Mouse (Mus musculus) heart, postnatal 10 days (tissue): ENCODE data around the gene Dazap1. TPM values are rescaled to one million over a fixed set of nuclear protein-coding genes. Genes with fewer than 3 reads are reported as not detected.

Experiments used
- DNase-seq, 2 experiments: peaks; one replicate each; pipeline ENCODE4 v3.0.0; 2021
- intact Hi-C: fragments of 180-260 bp; cut with DNase I; formaldehyde crosslinking; loops from one replicate; pipeline ENCODE4 v1.15.1; 2025
- total RNA-seq, 2 experiments: library from RNA; stranded (reverse); gene quantifications; 2 replicates each; pipeline ENCODE4 v1.2.3; 2021

The Dazap1 gene
- total RNA-seq, 2 experiments from 2014 or later, result 86.4 to 95.4 TPM

- intact Hi-C loops, result no loop called here
- no peak for DNase-seq
Measured at GRCm38 (mm10) chr10:80270099-80270498, 8.8 kb downstream of the Dazap1 start.

DNA sequence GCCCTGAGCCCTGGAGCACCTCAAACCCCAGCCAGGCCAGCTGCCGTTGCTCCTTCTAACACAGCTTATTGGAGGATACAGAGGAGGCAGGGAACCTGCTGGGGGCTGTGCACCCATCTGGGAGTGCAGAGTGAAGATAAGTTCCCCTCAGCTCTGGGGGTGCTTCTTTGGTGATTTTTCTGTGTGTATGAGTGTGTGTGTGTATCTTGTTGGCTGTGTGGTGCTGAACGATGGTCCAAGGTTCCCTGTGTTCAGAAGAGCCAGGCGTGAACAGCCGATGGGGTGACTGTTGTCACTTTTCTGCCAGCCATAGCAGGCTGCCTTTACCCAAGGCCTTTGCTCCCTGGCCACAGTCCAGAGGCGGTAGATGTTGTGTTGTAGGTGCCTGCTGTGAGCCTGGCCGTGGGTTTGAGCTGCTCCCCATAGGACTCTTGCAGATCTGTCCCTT lies 9.5 kb downstream of the Dazap1 start:
- no peak for DNase-seq
- intact Hi-C loops, result no loop called here

DNA sequence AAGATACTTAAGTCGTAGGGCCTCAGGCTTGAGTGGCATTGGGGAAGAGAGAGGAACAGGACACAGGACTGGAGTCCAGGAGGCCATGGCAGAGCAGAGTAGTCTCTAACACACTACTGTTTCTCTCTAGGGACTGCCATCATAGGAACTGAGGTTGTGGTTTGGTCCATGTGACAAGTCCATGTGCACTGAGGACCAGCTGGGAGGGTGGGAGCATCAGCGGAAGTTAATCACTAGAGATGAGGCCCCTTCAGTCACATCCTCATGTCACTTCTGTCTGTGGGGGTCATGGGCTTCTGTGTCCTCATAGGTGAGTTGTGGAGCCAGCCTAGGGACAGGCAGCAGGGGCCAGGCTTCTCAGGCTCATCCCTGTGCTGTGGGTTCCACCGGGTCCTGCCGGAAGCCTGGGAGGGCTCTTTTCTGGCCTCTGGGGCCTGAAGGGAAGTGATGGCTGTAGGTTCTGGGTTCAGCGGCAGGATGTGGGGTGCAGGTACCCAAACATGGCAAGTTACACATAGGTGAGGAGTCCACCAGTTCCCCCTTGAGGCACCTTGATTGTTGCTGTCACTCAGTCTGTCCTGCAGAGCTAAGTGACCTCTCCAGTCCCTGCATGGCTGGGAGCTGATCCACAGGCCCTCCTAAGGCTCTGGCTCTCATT lies 10.0 kb downstream of the Dazap1 start:
- no peak for DNase-seq
- intact Hi-C loops, result no loop called here

DNA sequence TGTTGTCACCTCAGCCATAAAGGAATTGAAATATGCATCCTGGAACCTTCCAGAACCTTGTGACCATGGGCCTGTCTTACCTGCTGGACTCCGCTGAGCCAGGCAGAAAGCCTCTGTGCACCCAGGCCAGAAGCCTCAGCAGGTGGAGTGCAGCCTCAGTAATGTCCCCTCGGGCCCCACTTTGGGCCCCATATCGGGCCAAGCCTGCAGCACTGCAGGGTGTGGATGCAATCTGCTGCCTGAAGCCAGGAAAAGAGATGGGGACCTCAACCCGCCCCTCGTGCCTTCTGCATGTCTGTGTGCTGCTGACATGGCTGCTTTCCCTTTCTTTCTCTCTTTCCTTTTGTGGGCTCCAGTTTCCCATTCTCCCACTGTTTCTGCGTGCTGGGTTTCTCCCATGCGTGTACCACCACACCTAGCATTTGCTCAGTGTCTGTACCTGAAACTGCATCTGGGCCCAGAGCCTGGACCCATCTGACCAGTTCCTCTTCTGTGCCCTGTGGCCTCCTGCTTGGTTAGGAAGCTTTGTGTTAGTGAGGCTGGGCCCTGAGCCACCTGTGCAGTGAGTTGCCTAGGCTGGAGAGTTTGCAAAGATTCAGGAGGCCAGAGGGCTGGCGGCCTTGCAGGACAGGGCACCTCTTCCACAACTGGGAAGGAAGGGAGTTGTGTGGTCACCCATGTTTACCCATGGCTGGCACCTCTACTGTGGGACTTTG lies 10.7 kb downstream of the Dazap1 start:
- DNase-seq, result no peak
- intact Hi-C loops, result no loop called here

DNA sequence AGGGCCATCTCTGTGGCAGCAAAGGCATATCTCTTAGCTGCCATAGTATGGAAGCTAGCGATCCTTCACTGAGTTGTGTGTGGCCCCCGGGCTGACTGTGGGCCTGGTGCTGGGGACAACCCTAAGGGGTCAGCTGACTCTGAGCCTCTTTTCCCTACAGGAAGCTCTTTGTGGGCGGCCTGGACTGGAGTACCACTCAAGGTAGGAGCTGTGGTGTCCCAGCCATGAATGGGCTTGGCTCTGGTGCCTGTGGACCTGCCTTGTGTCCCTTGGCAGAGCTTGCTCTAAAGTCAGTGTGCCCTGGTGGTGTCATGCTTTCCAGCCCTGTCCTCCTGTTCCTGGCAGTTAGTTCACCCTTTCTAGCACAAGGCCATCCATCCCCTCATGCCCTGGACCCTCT lies 12.6 kb downstream of the Dazap1 start:
- DNase-seq, result no peak
- intact Hi-C loops, result no loop called here

GRCm38 (mm10) chr10:80276238-80276637 lies 15.0 kb downstream of the Dazap1 start:
- DNase-seq, result no peak
- intact Hi-C loops, result no loop called here

DNA sequence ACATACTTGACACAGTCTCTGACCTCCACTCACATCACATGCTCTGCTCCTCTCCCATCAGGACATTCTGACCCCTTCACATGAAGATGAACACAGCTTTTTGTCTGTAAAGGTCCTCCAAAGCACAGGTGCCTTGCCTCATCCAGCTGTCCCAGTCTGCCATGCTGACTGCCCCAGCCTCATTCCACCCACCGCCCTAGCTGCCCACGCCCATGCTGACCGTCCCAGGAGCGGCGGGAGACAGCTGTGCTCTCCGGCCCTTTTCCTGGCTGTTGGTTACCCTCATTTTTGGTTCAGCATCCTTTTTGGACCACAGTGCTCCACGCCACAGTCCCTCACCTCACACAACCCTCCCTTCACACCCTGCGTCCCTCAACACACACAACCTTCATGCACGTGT lies 17.1 kb downstream of the Dazap1 start:
- intact Hi-C loops, result no loop called here
- no peak for DNase-seq

- no peak for DNase-seq
- intact Hi-C loops, result no loop called here
Measured at GRCm38 (mm10) chr10:80279273-80279672, 18.0 kb downstream of the Dazap1 start.

DNA sequence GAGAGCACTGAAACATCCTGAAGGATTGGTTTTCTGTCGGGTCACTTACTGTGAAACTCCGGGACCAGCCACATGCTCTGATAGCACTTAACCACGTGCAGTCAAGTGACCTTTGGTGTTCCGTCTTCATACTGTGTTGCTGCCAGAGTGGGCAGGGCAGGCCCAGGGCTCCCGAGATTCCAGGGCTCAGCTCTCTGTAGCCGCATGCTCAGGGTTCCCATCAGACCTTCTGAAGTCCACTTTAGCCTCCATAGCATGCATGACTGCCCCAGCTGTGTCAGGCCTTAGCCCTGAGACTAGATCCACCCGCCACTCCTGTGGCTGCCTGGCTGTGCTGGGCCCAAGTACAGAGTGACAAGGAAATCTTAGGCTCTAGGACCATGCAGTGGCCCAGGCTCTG lies 20.0 kb downstream of the Dazap1 start:
- intact Hi-C loops, result no loop called here
- peak; percentile 72 to 78 for DNase-seq

DNA sequence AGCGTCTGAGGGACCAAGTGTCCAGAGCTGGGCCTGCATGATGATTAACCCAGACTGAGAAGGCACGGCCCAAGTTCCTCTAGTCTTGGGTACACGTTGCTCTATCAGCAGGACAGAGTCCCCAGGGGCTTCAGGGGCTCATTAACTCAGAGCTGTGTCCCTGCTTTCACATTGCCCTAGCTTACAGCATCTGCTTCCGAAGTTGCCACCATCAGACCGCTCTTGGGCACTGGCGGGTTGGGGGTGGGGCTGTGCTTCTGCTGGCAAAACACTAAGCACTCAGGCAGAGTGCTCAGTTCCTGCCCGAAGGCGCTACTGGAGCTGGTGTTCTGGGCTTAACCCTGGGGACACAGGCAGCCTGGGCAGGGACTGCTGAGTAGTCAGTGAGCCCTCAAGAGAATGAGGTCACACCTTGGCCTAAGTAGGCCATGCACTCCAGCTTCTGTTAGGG lies 20.7 kb downstream of the Dazap1 start:
- peak; percentile 66 for DNase-seq
- intact Hi-C loops, result no loop called here

DNA sequence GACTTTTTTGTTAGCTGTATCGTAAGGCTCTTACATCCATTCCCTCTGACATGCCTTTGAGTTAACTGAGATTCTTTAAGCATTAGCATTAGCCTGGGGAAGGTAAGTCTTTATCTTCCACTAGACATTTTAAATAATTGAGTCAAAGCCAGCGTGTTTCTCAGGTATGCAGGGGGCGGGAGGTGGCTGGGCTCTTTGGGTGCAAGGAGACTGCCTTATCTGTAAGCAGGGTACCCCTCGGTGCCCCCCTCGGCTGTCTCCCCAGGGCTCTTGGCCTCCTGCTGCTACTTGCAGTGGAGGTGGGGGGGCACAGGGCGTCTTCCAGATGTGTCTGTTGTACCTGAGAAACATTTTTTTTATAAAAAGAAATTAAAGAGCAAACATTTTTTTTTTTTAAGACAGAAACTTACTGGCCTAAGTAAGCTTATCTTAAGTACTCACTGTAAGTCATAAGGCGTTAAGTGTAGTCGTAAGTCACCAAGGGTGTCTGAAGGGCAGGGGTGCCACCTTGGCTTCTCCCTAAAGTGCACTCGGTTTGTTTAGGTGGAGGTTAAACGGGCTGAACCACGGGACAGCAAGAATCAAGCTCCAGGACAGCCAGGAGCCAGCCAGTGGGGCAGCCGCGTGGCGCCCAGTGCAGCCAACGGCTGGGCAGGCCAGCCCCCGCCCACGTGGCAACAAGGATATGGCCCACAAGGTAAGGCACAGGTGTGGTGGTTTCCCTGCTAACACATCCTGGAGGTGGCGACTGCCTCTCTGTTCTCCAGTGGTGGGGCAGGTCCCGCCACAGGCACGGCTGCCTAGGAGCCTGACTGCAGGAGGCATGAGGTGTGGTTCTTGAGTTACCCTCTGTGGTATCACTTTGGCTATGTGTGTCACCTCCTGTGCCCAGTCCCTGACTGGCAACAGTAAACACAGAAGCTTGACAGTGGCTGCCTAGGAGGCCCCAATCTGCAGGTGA lies 21.5 kb downstream of the Dazap1 start:
- intact Hi-C loops, result no loop called here
- DNase-seq, result no peak

- intact Hi-C loops, result no loop called here
Measured at GRCm38 (mm10) chr10:80285222-80286070, 24.2 kb downstream of the Dazap1 start.

GRCm38 (mm10) chr10:80288097-80288496 lies 26.8 kb downstream of the Dazap1 start:
- DNase-seq, result no peak
- intact Hi-C loops, result no loop called here

More at GRCm38 (mm10) chr10:80285222-80286070, 24.2 kb downstream of the Dazap1 start:
- DNase-seq, result no peak

GRCm38 (mm10) chr10:80288657-80289056 lies 27.4 kb downstream of the Dazap1 start:
- DNase-seq, result no peak
- intact Hi-C loops, result no loop called here

DNA sequence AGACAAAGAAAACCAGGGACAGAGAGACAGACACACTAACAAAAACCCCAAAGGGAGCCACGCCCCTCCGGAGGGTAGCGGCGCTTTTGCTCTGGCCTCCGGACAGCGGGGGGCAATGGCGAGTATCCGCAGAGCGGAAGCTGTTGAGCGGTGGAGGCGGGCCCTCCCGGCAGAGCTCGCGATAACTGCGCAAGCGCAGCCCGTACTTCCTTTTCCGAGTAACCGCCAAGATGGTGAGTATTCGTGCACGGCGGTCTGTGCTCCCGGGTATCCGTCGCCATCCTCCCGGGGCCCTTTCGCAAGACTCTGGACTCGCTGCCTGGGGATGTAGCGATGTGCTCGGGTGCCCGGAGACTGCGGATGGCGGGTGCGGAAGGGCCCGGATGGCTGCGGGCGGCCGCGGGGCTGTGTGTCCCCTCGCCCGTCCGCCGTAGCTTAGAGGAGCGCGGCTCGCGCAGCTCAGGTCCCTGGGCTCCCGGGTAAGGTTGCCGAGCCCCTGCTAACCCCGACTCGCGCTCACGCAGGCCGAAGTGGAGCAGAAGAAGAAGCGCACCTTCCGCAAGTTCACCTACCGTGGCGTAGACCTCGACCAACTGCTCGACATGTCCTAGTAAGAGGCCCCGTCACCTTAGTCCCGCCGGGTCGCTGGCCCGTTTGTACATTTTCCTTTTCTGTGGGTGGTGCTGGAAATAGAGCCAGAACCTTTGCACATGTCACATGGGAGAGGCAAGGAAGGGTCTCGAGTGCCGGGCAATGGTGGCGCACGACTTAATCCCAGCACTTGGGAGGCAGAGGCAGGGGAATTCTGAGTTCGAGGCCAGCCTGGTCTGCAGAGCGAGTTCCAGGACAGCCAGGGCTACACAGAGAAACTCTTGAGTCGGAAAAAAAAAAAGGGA lies 31.2 kb downstream of the Dazap1 start, which contains the start of gene Rps15:
Gene Rps15, plus strand, starts transcription at position 203 of the 896 bp plus-strand sequence.
- intact Hi-C loops, result no loop called here
- peak; percentile 96 for DNase-seq

GRCm38 (mm10) chr10:80293325-80293724 lies 32.0 kb downstream of the Dazap1 start:
- DNase-seq, result no peak
- intact Hi-C loops, result no loop called here

- no peak for DNase-seq
- intact Hi-C loops, result loop anchor here (2.0 kb wide), 1 partner anchor 80 kb away; no protein-coding TSS in a partner anchor
Measured at GRCm38 (mm10) chr10:80294311-80294710, 33.0 kb downstream of the Dazap1 start.

DNA sequence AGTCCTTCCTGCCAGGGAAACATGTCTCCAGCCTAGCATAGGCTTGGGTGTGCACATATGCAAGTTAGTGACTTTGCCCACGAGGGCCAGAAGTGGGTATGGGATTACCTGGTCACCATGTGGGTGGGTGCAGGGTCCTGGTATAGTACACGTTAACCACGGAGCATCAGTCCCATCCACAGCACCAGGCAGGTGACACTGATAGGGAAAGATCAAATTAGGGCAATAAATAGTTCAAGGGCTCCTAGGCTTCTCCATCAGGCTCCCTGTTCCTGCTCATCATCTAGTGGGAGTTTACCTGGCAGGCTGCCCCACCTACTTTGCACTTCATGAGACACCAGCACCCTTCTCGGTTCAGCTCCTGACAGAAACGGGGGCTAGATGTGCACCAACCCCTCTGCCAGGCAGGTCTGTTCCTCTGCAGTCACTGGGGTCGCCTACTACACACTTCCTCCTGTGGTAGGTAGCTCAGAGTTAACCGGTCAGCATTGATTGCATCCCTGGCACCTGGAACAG lies 33.6 kb downstream of the Dazap1 start:
- intact Hi-C loops, result loop anchor here (1.0 to 2.0 kb wide), 2 partner anchors 53 to 80 kb away; partner anchors contain the start of gene Adamtsl5

More for the DNA sequence above, 33.6 kb downstream of the Dazap1 start:
- DNase-seq, result no peak
